Mouse (Mus musculus) heart, embryonic 12.5 days (tissue): Measurements from ENCODE around the gene Cdh6. TPM values are rescaled to one million over a fixed set of nuclear protein-coding genes. Genes with fewer than 3 reads are reported as not detected.
A peak's percentile ranks its signal among the peaks of the same experiment; 100 is the strongest.

ENCODE experiments used
- ATAC-seq: fragments of 200-750 bp; cut with Nextera tagmentation; 2 replicates; pipeline ENCODE4 v1.8.0; 2017; ENCODE audit warnings: moderate TSS enrichment, moderate library complexity; ENCODE audit not compliant: insufficient number of reproducible peaks, low FRiP score
- H3K27ac ChIP-seq: fragments of 300-500 bp; sonication (generic); 2 replicates; pipeline ENCODE4 v1.5.1; 2016; ENCODE audit warnings: mild to moderate bottlenecking, moderate library complexity; ENCODE audit not compliant: poor library complexity, severe bottlenecking
- H3K27me3 ChIP-seq: fragments of 300-500 bp; sonication (generic); replicated peaks from 2 replicates; pipeline ENCODE4 v1.6.1; 2016; ENCODE audit warnings: mild to moderate bottlenecking, moderate library complexity
- H3K36me3 ChIP-seq: fragments of 300-500 bp; sonication (generic); 2 replicates; pipeline ENCODE4 v1.6.1; 2016; ENCODE audit warnings: mild to moderate bottlenecking, moderate library complexity
- H3K4me1 ChIP-seq: fragments of 300-500 bp; sonication (generic); replicated peaks from 2 replicates; pipeline ENCODE4 v1.6.1; 2016; ENCODE audit warnings: mild to moderate bottlenecking
- H3K4me2 ChIP-seq: fragments of 300-500 bp; sonication (generic); 2 replicates; pipeline ENCODE4 v1.6.1; 2016; ENCODE audit warnings: mild to moderate bottlenecking, moderate library complexity
- H3K4me3 ChIP-seq: fragments of 300-500 bp; sonication (generic); 2 replicates; pipeline ENCODE4 v1.5.1; 2016; ENCODE audit warnings: mild to moderate bottlenecking
- H3K9ac ChIP-seq: fragments of 300-500 bp; sonication (generic); 2 replicates; pipeline ENCODE4 v1.6.1; 2016; ENCODE audit warnings: mild to moderate bottlenecking, moderate library complexity
- H3K9me3 ChIP-seq: fragments of 300-500 bp; sonication (generic); replicated peaks from 2 replicates; pipeline ENCODE4 v1.6.1; 2016; ENCODE audit warnings: mild to moderate bottlenecking, moderate library complexity
- WGBS: fragments of 180-500 bp; shearing (Covaris S2); methylation state at CpG from one replicate; pipeline ENCODE4 v1.1.7; 2016; 5-methylcytosine and 5-hydroxymethylcytosine counted together
- polyA plus RNA-seq: library from polyadenylated mRNA; unstranded; fragments of >200 nt; fragmentation: Nextera tagmentation; extraction: Ambion mirVana; gene quantifications from 2 replicates; pipeline ENCODE4 v1.2.1, GENCODE M21; 2016

Gene Cdh6
- polyA plus RNA-seq, 1 experiment from 2014 or later = 2.7 TPM

- ATAC-seq = no peak
- no peaks in the 10 kb centered on the region for H3K27me3 ChIP-seq
- H3K4me3 ChIP-seq = no peak overlapping the region
- WGBS = 57% methylated on average over 5 of the region's 5 CpGs
- no peak overlapping the region for H3K4me2 ChIP-seq
- no peak overlapping the region for H3K9ac ChIP-seq
- no peak overlapping the region for H3K27ac ChIP-seq
- no peaks in the 10 kb centered on the region for H3K36me3 ChIP-seq
- no peaks in the 10 kb centered on the region for H3K4me1 ChIP-seq
- no peaks in the 10 kb centered on the region for H3K9me3 ChIP-seq
These were observed 115.7 kb downstream of the Cdh6 start for GRCm38 (mm10) chr15:13057728-13058127.

- H3K9ac ChIP-seq = no peak overlapping the region
- no peak overlapping the region for H3K4me2 ChIP-seq
- H3K4me3 ChIP-seq = no peak overlapping the region
- 89% methylated on average over 10 of the region's 10 CpGs for WGBS
- no peak overlapping the region for H3K27ac ChIP-seq
- no peaks in the 10 kb centered on the region for H3K9me3 ChIP-seq
- H3K27me3 ChIP-seq = no peaks in the 10 kb centered on the region
- H3K36me3 ChIP-seq = no peaks in the 10 kb centered on the region
- no peak for ATAC-seq
- H3K4me1 ChIP-seq = no peaks in the 10 kb centered on the region
These were observed 116.2 kb downstream of the Cdh6 start for GRCm38 (mm10) chr15:13057302-13057701.

- H3K9me3 ChIP-seq = no peaks in the 10 kb centered on the region
These were observed 125.6 kb downstream of the Cdh6 start for GRCm38 (mm10) chr15:13047910-13048309.

GRCm38 (mm10) chr15:13034436-13034835 is 139.0 kb downstream of the Cdh6 start:
- H3K4me1 ChIP-seq = 0 out of 2 replicates have a peak, but pooled peaks cover 3% of the 10 kb centered on the region

More at GRCm38 (mm10) chr15:13047910-13048309, 125.6 kb downstream of the Cdh6 start:
- Histone ChIP-seq H3K9ac (no peak overlapping the region), H3K27ac (no peak overlapping the region), H3K4me3 (no peak overlapping the region), H3K36me3 (no peaks in the 10 kb centered on the region), H3K27me3 (no peaks in the 10 kb centered on the region), H3K4me1 (no peaks in the 10 kb centered on the region), H3K4me2 (no peak overlapping the region)
- ATAC-seq = no peak
- WGBS = 63% methylated on average over 7 of the region's 7 CpGs

GRCm38 (mm10) chr15:13030641-13031040 is 142.8 kb downstream of the Cdh6 start:
- 0 out of 2 replicates have a peak, but pooled peaks cover 3% of the 10 kb centered on the region for H3K4me1 ChIP-seq
- no peak for ATAC-seq
- H3K27me3 ChIP-seq = no peaks in the 10 kb centered on the region
- no peak overlapping the region for H3K4me3 ChIP-seq
- H3K4me2 ChIP-seq = no peak overlapping the region
- H3K27ac ChIP-seq = no peak overlapping the region
- 78% methylated on average over 2 of the region's 2 CpGs for whole genome bisulfite sequencing
- no peaks in the 10 kb centered on the region for H3K36me3 ChIP-seq
- H3K9ac ChIP-seq = no peak overlapping the region
- no peaks in the 10 kb centered on the region for H3K9me3 ChIP-seq

More at GRCm38 (mm10) chr15:13034436-13034835, 139.0 kb downstream of the Cdh6 start:
- Histone ChIP-seq H3K4me3 (peak overlapping the region; percentile 28), H3K9ac (peak overlapping the region; percentile 8; the same call in 1 of the 2 replicates), H3K27me3 (no peaks in the 10 kb centered on the region), H3K4me2 (peak overlapping the region; percentile 52), H3K27ac (no peak overlapping the region), H3K36me3 (no peaks in the 10 kb centered on the region), H3K9me3 (no peaks in the 10 kb centered on the region)
- no peak for ATAC-seq
- 16% methylated on average over 16 of the region's 16 CpGs for WGBS

GRCm38 (mm10) chr15:13027513-13027912 is 146.0 kb downstream of the Cdh6 start:
- 58% methylated on average over 5 of the region's 5 CpGs for WGBS
- no peaks in the 10 kb centered on the region for H3K4me1 ChIP-seq
- H3K9ac ChIP-seq = no peak overlapping the region
- H3K4me3 ChIP-seq = no peak overlapping the region
- H3K4me2 ChIP-seq = no peak overlapping the region
- no peak overlapping the region for H3K27ac ChIP-seq
- ATAC-seq = no peak
- H3K27me3 ChIP-seq = no peaks in the 10 kb centered on the region
- H3K36me3 ChIP-seq = no peaks in the 10 kb centered on the region
- H3K9me3 ChIP-seq = no peaks in the 10 kb centered on the region

GRCm38 (mm10) chr15:13016756-13017357 is 156.6 kb downstream of the Cdh6 start:
- H3K9me3 ChIP-seq = 0 out of 2 replicates have a peak, but pooled peaks cover 4% of the 10 kb centered on the region
- H3K27me3 ChIP-seq = no peaks in the 10 kb centered on the region
- H3K4me3 ChIP-seq = no peak overlapping the region
- no peaks in the 10 kb centered on the region for H3K36me3 ChIP-seq
- no peak overlapping the region for H3K9ac ChIP-seq
- H3K4me2 ChIP-seq = no peak overlapping the region
- no peaks in the 10 kb centered on the region for H3K4me1 ChIP-seq
- WGBS = 71% methylated on average over 2 of the region's 2 CpGs
- no peak overlapping the region for H3K27ac ChIP-seq
- ATAC-seq = no peak

- ATAC-seq = no peak
- H3K36me3 ChIP-seq = no peaks in the 10 kb centered on the region
- H3K9me3 ChIP-seq = 0 out of 2 replicates have a peak, but pooled peaks cover 6% of the 10 kb centered on the region
- H3K27ac ChIP-seq = no peak overlapping the region
- no peak overlapping the region for H3K9ac ChIP-seq
- no peaks in the 10 kb centered on the region for H3K4me1 ChIP-seq
- no peak overlapping the region for H3K4me3 ChIP-seq
- H3K4me2 ChIP-seq = no peak overlapping the region
- WGBS = 76% methylated on average over 4 of the region's 4 CpGs
- H3K27me3 ChIP-seq = no peaks in the 10 kb centered on the region
These were observed 164.7 kb downstream of the Cdh6 start for GRCm38 (mm10) chr15:13008803-13009202.

- no peak overlapping the region for H3K27ac ChIP-seq
- no peak overlapping the region for H3K9ac ChIP-seq
- H3K9me3 ChIP-seq = 0 out of 2 replicates have a peak, but pooled peaks cover 3% of the 10 kb centered on the region
- H3K36me3 ChIP-seq = no peaks in the 10 kb centered on the region
- 69% methylated on average over 13 of the region's 13 CpGs for whole genome bisulfite sequencing
- H3K4me3 ChIP-seq = no peak overlapping the region
- ATAC-seq = no peak
- H3K27me3 ChIP-seq = no peaks in the 10 kb centered on the region
- H3K4me1 ChIP-seq = no peaks in the 10 kb centered on the region
- H3K4me2 ChIP-seq = no peak overlapping the region
These were observed 167.5 kb downstream of the Cdh6 start for GRCm38 (mm10) chr15:13005934-13006333.

- Histone ChIP-seq H3K4me3 (no peak overlapping the region), H3K4me2 (no peak overlapping the region), H3K9ac (no peak overlapping the region), H3K27ac (no peak overlapping the region), H3K36me3 (no peaks in the 10 kb centered on the region), H3K9me3 (peaks cover 4% of the 10 kb centered on the region; the same call in 1 of the 2 replicates), H3K4me1 (no peaks in the 10 kb centered on the region), H3K27me3 (no peaks in the 10 kb centered on the region)
- WGBS = 42% methylated on average over 7 of the region's 7 CpGs
- no peak for ATAC-seq
These were observed 171.9 kb downstream of the Cdh6 start for GRCm38 (mm10) chr15:13001549-13001948.

- Histone ChIP-seq H3K4me2 (no peak overlapping the region), H3K36me3 (no peaks in the 10 kb centered on the region), H3K4me3 (no peak overlapping the region), H3K9ac (no peak overlapping the region), H3K27me3 (no peaks in the 10 kb centered on the region), H3K27ac (no peak overlapping the region), H3K9me3 (peaks cover 18% of the 10 kb centered on the region), H3K4me1 (no peaks in the 10 kb centered on the region)
- no peak for ATAC-seq
- WGBS = 81% methylated on average over 9 of the region's 9 CpGs
These were observed 178.7 kb downstream of the Cdh6 start for GRCm38 (mm10) chr15:12994563-12995359.
